ENCODE assay signal across 29 mouse cellular contexts in the genomic region with DNA sequence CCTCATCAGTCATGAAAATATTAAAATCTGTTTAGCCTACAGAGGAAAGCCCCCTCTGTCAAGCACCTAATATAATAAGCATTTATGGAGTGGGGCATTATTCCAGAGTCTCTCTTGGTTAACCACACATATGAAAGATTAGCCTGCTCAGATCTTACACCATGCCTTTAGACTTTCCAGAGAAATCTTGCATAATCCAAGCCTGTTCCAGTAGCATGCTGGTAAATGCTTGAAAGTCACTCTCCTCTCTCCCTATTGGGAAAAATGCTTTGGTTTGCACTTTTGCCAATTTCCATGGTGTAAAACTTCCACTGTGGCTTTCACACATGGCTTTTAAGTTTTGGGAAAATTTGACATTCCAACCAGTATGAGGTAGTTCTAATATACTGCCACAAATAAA.
DNase-seq lines count a peak whose midpoint lies in the region; ATAC-seq and TF ChIP-seq lines count a peak whose summit lies in the region.
"Had no signal": no experiment of that assay in that cellular context is flagged by ENCODE, and none has a peak within 500 bp of the region (broad histone marks: within the 10 kb centered on the region; RNA-seq: fewer than 3 reads in every experiment).

No protein-coding gene starts in this region.

- peaks cover 12% of the 10 kb centered on the region; the same call in 1 of the 2 replicates for H3K4me1 ChIP-seq in lung, embryonic 15.5 days
- peaks cover 7% of the 10 kb centered on the region for H3K4me1 ChIP-seq in embryonic fibroblast, embryonic 13.5 days (ENCODE audit: control insufficient read depth, insufficient read depth, low read length)
- H3K4me1 ChIP-seq: hindbrain, embryonic 15.5 days had no signal

- H3K4me3 ChIP-seq in lung, embryonic 15.5 days = no peak overlapping the region
- H3K4me3 ChIP-seq in embryonic fibroblast, embryonic 13.5 days (ENCODE audit: insufficient read depth, low read length) = no peak overlapping the region
- H3K4me3 ChIP-seq: gastrocnemius, adult 2 months; heart, adult 2 months; heart, embryonic 12.5 days; hindbrain, embryonic 10.5 days; hindbrain, embryonic 15.5 days had no signal

- peak; percentile 55; the same call in 1 of the 2 replicates for ATAC-seq in lung, embryonic 15.5 days (ENCODE audit: borderline replicate concordance, extremely low read depth, low FRiP score, low TSS enrichment)
- ATAC-seq: forebrain, embryonic 16.5 days; inflammation-experienced regulatory T-cells, adult 6 months had no signal

- no peak overlapping the region for H3K4me2 ChIP-seq in lung, embryonic 15.5 days
- H3K4me2 ChIP-seq: heart, embryonic 12.5 days; hindbrain, embryonic 15.5 days; liver, embryonic 11.5 days had no signal

- no peaks in the 10 kb centered on the region for H3K36me3 ChIP-seq in lung, embryonic 15.5 days
- H3K36me3 ChIP-seq: G1E; heart, embryonic 12.5 days; hindbrain, embryonic 10.5 days; hindbrain, embryonic 15.5 days had no signal

- TF ChIP-seq POLR2A in embryonic fibroblast, embryonic 13.5 days (IDR thresholded peaks at IDR 0.05; ENCODE audit: low read depth, low read length) = no peak

- no peaks in the 10 kb centered on the region for H3K9me3 ChIP-seq in lung, embryonic 15.5 days
- H3K9me3 ChIP-seq: G1E; heart, embryonic 12.5 days; hindbrain, embryonic 10.5 days; hindbrain, embryonic 15.5 days had no signal

- peak; percentile 2 for DNase-seq in adrenal gland, adult 2 months
- DNase-seq in adrenal gland, postnatal 4 days (ENCODE audit: low spot score in 2 of 2) = no peak
- no peak for DNase-seq in lung, postnatal 4 days
- peak; percentile 37 for DNase-seq in skeletal muscle tissue, adult 2 months (ENCODE audit: low read depth, low spot score)
- DNase-seq in right cerebral cortex, postnatal 14 days = no peak
- DNase-seq in kidney, postnatal 10 days = no peak
- DNase-seq: adrenal gland, postnatal 36 days; cerebellum, adult 2 months; cerebellum, postnatal 25 days; gastrocnemius, adult 2 months; heart, adult 2 months; heart, postnatal 10 days; kidney, adult 2 months; layer of hippocampus, postnatal 36 days; left cerebral cortex, postnatal 4 days; midbrain, embryonic 14.5 days; thymus, adult 2 months; thymus, postnatal 36 days had no signal

- TF ChIP-seq CTCF in embryonic fibroblast, embryonic 13.5 days (IDR thresholded peaks at IDR 0.05; ENCODE audit: borderline replicate concordance, insufficient read depth, low read length) = no peak

- H3K27me3 ChIP-seq in lung, embryonic 15.5 days = no peaks in the 10 kb centered on the region
- H3K27me3 ChIP-seq: hindbrain, embryonic 15.5 days had no signal

- H3K9ac ChIP-seq in lung, embryonic 15.5 days = no peak overlapping the region
- H3K9ac ChIP-seq: heart, embryonic 12.5 days; hindbrain, embryonic 15.5 days had no signal

- no peak overlapping the region for H3K27ac ChIP-seq in lung, embryonic 15.5 days
- peak overlapping the region; percentile 58 for H3K27ac ChIP-seq in embryonic fibroblast, embryonic 13.5 days (ENCODE audit: insufficient read depth, low read length)
- H3K27ac ChIP-seq: gastrocnemius, adult 2 months; heart, adult 2 months; hindbrain, embryonic 10.5 days; hindbrain, embryonic 15.5 days; kidney, postnatal 0 days; macrophage had no signal

Comparison
In these comparisons a context has a peak if more than half of its experiments do, and no peak if none do; other contexts are left out.
1. DNase-seq: peak in adrenal gland, adult 2 months (single experiment) and skeletal muscle tissue, adult 2 months (single experiment); none in adrenal gland, postnatal 4 days (0 of 2), lung, postnatal 4 days (0 of 2), right cerebral cortex, postnatal 14 days (single experiment) and kidney, postnatal 10 days (single experiment).